Mouse (Mus musculus) ovary, adult 18-20 months (tissue): Measurements from ENCODE around the gene D430019H16Rik.

ENCODE experiments used
- DNase-seq: peaks from one replicate; pipeline ENCODE4 v3.0.0; 2022; ENCODE audit warnings: low spot score, mixed read lengths

Gene D430019H16Rik

DNA sequence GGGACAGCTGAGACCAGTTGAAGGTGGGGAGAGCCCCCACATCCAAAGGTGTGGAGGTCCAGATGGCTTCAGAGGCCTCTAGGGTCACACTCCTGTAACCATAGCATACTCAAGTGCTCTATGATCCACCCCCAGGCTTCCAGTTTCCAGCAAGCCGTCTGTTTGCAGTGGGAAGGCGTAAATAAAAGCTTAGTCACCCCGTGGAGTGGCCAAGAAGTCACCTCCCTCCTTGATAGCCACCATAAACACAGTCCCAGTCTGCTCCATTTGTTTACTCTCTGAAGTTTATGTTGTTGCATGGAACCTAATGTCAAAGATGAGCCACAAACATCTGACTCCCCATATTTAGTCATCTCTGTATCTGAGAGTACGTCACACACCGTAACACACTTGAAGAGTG lies 83.5 kb downstream of the D430019H16Rik start:
- no peak for DNase-seq

DNA sequence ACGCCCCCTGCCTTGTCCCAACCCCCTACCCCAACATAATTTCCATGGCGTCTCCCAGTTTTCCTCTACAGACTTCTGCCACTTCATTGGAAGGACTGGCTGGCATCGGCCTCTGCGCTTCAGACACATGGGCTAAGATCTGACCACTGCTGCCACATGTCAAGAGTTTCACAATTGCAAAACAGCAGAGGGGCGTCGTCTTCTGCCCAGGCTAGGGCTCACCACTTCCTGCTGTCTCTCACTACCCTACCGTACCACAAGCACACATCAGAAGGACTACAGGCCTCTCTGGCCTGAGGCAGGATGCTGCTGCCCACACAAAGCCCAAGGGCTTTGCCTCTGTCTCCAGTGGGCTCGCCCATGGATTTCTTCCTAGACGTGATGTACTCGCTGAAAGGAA lies 86.0 kb downstream of the D430019H16Rik start:
- DNase-seq = no peak

DNA sequence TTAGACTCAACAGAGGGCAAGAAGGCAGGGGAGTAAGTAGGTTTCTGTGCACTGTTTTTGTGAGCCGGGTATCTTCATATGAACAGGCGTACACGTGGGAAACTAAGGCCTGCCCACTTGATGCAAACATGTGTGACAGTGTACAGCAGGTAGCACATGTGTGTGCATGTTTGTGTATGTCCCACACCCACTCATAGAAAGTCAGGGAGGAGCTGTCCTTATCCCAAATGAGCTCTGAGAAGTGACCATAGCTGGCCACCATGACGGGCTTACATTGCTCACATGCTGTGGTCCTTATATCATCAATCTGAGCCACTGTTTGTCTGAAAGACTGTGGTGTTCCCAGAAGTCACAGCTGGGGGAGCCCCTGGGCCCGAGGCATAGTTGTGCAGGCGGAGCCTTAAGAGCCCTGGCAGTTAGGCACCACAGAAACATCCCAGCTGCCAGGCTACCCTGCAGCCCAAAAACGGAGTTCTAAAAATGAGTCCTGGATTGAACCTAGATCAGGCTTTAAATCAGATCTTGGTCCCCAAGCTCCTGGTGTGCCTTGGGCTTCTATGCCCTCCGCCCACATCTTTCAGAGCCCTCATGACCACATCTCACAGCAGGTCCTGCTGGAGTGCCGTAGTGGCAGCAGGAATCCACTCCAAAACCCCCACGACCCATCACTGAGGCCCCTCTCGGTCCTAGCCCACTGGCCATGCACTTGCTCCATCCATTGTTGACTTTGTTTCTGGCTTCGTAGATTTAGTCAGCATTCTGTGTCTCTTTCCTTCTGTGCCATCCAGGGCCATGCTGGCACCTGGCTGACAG lies 88.1 kb downstream of the D430019H16Rik start:
- DNase-seq = no peak

DNA sequence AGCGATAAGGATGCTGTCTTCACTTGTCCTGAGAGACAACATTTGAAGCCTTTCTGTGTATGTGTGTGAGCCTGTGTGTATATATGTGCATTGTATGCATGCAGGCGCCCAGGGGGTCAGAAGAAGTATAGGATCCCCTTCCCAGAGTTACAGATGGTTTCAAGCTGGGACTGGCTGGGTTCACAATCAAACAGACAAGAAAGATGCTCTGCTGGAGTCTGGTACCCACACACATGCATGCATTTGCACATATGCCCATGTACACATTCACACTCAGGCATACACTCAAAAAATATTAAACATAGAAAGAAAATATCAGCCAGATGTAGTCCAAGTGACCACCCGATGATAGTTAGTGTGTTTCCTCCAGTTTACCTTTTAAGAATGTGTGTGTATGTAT lies 88.9 kb downstream of the D430019H16Rik start:
- no peak for DNase-seq
